Mouse (Mus musculus): ENCODE measurements at regions not wholly inside any gene's neighbourhood (a gene's known extent, or its start where the extent isn't known, plus 50 kb on each side); places are given as distances from the start of the nearest gene placed in this dataset.

GRCm38 (mm10) chr9:116491227-116491626, 316.1 kb upstream of the Tgfbr2 start:
- no peak for TF ChIP-seq POLR2A (IDR thresholded peaks at IDR 0.05; ENCODE audit: low read depth, low read length)
- TF ChIP-seq CTCF (IDR thresholded peaks at IDR 0.05; ENCODE audit: borderline replicate concordance, insufficient read depth, low read length), result no peak

Data from embryonic fibroblast, embryonic 13.5 days (primary cell).